Mouse (Mus musculus) liver, postnatal 0 days (tissue): ENCODE results near the gene Zfp786.

ENCODE experiments used
- CTCF ChIP-seq: sonication (generic); IDR thresholded peaks from 2 replicates; pipeline ENCODE4 v1.5.1; 2016; ENCODE audit warnings: antibody characterized with exemption, low read depth
- EP300 ChIP-seq: IDR thresholded peaks from 2 replicates; pipeline ENCODE4 v1.6.1; 2016; ENCODE audit warnings: antibody characterized with exemption, low read depth, mild to moderate bottlenecking

DNA sequence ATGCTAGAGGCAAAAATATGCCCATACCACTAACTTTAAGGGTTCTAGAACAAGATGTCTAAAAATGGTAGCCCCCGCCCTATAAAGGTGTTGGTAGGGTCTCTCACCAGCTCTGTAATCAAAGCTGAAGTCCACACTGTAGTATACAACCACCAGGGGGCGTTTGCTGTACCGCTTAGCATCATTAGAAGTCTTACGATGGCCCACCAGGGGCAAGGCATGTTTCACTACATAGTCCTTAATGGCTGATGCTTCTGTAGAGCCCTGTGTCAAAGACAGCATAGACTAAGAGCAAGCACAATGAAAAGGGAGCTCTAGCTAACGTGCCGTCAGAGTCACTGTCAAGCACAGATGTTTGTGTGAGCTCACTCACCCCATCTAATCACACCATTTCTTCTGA lies 31.6 kb downstream of the Zfp786 start:
- TF ChIP-seq CTCF (peak; percentile 87), EP300 (no peak)
